Mouse (Mus musculus) kidney, postnatal 0 days (tissue): Measurements from ENCODE around the gene Xpo1. TPM values are rescaled to one million over a fixed set of nuclear protein-coding genes. Genes with fewer than 3 reads are reported as not detected.
A peak's percentile ranks its signal among the peaks of the same experiment; 100 is the strongest.

Experiments used
- ATAC-seq: fragments of 200-750 bp; cut with Nextera tagmentation; replicated peaks from 2 replicates; pipeline ENCODE4 v1.8.0; 2017; ENCODE audit warnings: low read depth, moderate number of reproducible peaks, moderate TSS enrichment, moderate library complexity; ENCODE audit not compliant: low FRiP score
- DNase-seq: peaks from one replicate; pipeline ENCODE4 v3.0.0-alpha.2; 2016; ENCODE audit warnings: low spot score
- H3K27ac ChIP-seq: fragments of 300-500 bp; sonication (generic); 2 replicates; pipeline ENCODE4 v1.5.1; 2014; ENCODE audit warnings: mild to moderate bottlenecking
- H3K27me3 ChIP-seq: fragments of 300-500 bp; sonication (generic); 2 replicates; pipeline ENCODE4 v1.6.1; 2014; ENCODE audit warnings: low read length, mixed read lengths; ENCODE audit not compliant: insufficient read depth
- H3K36me3 ChIP-seq: fragments of 300-500 bp; sonication (generic); 2 replicates; pipeline ENCODE4 v1.6.1; 2014; ENCODE audit warnings: low read length, mixed read lengths; ENCODE audit not compliant: insufficient read depth
- H3K4me1 ChIP-seq: fragments of 300-500 bp; sonication (generic); replicated peaks from 2 replicates; pipeline ENCODE4 v1.6.1; 2014; ENCODE audit warnings: antibody characterized with exemption, low read length, mixed read lengths; ENCODE audit not compliant: insufficient read depth
- H3K4me2 ChIP-seq: fragments of 300-500 bp; sonication (generic); 2 replicates; pipeline ENCODE4 v1.6.1; 2014; ENCODE audit warnings: mild to moderate bottlenecking, low read length, moderate library complexity, mixed read lengths
- H3K4me3 ChIP-seq: fragments of 300-500 bp; sonication (generic); replicated peaks from 2 replicates; pipeline ENCODE4 v1.5.1; 2014; ENCODE audit warnings: low read depth, low read length
- H3K9ac ChIP-seq: fragments of 300-500 bp; sonication (generic); 2 replicates; pipeline ENCODE4 v1.6.1; 2014; ENCODE audit warnings: low read depth, low read length
- H3K9me3 ChIP-seq: fragments of 300-500 bp; sonication (generic); replicated peaks from 2 replicates; pipeline ENCODE4 v1.6.1; 2016; ENCODE audit warnings: low read length, inconsistent platforms, mixed read lengths
- CTCF ChIP-seq: IDR thresholded peaks from 2 replicates; pipeline ENCODE4 v1.5.1; 2016; ENCODE audit warnings: antibody characterized with exemption, low read depth, mild to moderate bottlenecking, moderate library complexity
- WGBS: fragments of 180-500 bp; shearing (Covaris S2); extraction: QIAGEN DNeasy Blood & Tissue Kit; methylation state at CpG from one replicate; pipeline ENCODE4 v1.1.7; 2014; 5-methylcytosine and 5-hydroxymethylcytosine counted together
- polyA plus RNA-seq: library from polyadenylated mRNA; unstranded; fragments of >200 nt; fragmentation: Nextera tagmentation; extraction: Ambion mirVana; gene quantifications from 2 replicates; pipeline ENCODE4 v1.2.1, GENCODE M21; 2015

Gene Xpo1
- polyA plus RNA-seq, 1 experiment from 2014 or later: 45.7 TPM

- no peaks in the 10 kb centered on the region for H3K36me3 ChIP-seq
- peak; percentile 59 for DNase-seq
- 0% methylated on average over 58 of the region's 80 CpGs for WGBS
- ATAC-seq: peak; percentile 61; the same call in 1 of the 2 replicates
- peak within 1 kb of the TSS; percentile 69 for H3K4me2 ChIP-seq
- no peaks in the 10 kb centered on the region for H3K9me3 ChIP-seq
- no peak for TF ChIP-seq CTCF
- H3K4me3 ChIP-seq: peak within 1 kb of the TSS; percentile 75
- peak within 1 kb of the TSS; percentile 99 for H3K27ac ChIP-seq
- no peaks in the 10 kb centered on the region for H3K4me1 ChIP-seq
- no peaks in the 10 kb centered on the region for H3K27me3 ChIP-seq
- H3K9ac ChIP-seq: peak within 1 kb of the TSS; percentile 88
These were observed 51.1 kb downstream of the Xpo1 start, which contains the start of gene Usp34 for GRCm38 (mm10) chr11:23306764-23307565. Gene Usp34 (plus strand): TSS chr11:23306895.

DNA sequence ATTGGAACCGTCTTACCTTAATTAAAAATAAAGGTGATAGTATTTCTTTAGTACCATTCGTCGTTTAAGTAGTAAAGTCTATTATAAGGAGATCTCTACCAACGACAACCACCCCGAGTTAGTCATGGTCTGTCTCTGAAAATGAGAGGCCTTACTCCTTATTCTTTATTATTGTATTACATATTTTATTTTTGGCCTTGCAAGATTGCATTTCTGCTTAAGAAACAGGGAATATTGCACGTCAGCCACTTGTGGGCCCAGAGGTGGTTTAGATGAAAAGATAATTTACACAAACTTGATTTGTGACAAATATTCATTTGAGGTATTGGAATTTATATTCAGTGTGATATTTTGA, 51.7 kb downstream of the Xpo1 start:
- Histone ChIP-seq H3K4me1 (no peaks in the 10 kb centered on the region), H3K9ac (peak overlapping the region; percentile 88), H3K27ac (no peak overlapping the region), H3K4me3 (peak overlapping the region; percentile 75), H3K9me3 (no peaks in the 10 kb centered on the region), H3K4me2 (peak overlapping the region; percentile 66), H3K27me3 (no peaks in the 10 kb centered on the region), H3K36me3 (no peaks in the 10 kb centered on the region)
- DNase-seq (no peak), ATAC-seq (no peak)
- 1% methylated on average over 6 of the region's 6 CpGs for WGBS
- no peak for TF ChIP-seq CTCF

DNA sequence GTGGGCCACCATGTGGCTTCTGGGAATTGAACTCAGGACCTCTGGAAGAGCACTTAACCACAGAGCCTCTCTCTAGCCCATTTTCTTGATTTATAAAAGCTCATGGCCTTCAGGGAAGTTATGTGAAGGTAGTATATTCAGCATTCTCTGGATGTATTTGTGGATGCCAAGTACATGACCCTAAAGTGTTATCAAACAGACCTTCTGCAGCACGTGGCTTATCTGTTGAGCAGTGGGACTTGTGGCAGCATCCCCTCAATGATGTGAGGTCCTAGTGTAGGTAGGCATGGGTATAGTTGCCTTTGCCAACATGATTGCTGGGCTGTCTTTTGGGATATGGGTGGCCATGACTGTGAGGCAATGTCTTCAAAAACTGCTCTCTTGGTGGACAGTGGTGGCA, 57.7 kb downstream of the Xpo1 start:
- no peak overlapping the region for H3K27ac ChIP-seq
- 97% methylated on average over 1 of the region's 1 CpGs for WGBS
- no peaks in the 10 kb centered on the region for H3K36me3 ChIP-seq
- no peak overlapping the region for H3K4me3 ChIP-seq
- no peaks in the 10 kb centered on the region for H3K9me3 ChIP-seq
- H3K4me2 ChIP-seq: no peak overlapping the region
- DNase-seq (no peak), ATAC-seq (no peak)
- TF ChIP-seq CTCF: no peak
- H3K27me3 ChIP-seq: no peaks in the 10 kb centered on the region
- H3K9ac ChIP-seq: no peak overlapping the region
- H3K4me1 ChIP-seq: no peaks in the 10 kb centered on the region

DNA sequence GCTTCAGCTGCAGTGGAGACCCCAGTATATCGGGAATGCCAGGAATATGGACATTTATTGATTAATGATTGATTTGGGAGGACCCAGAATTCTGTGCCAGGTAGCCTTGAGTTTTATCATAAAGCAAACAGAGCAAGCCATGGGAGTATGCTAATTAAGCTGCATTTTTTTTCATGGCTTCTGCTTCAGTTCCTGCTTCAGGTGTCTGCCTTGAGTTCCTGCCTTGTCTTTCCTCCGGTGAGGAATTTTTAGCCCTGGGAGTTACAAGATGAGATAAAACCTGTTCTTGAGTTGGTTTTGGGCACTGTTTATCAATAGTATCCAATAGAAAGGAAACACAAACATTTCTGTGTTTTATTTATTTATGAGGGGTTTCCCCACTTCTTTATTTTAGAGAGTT, 73.6 kb downstream of the Xpo1 start:
- ATAC-seq: no peak
- no peaks in the 10 kb centered on the region for H3K4me1 ChIP-seq
- DNase-seq: no peak

GRCm38 (mm10) chr11:23332136-23332535, 76.3 kb downstream of the Xpo1 start:
- no peak for TF ChIP-seq CTCF
- Histone ChIP-seq H3K27ac (no peak overlapping the region), H3K9me3 (no peaks in the 10 kb centered on the region), H3K4me3 (no peak overlapping the region), H3K36me3 (no peaks in the 10 kb centered on the region), H3K9ac (no peak overlapping the region), H3K27me3 (no peaks in the 10 kb centered on the region), H3K4me2 (no peak overlapping the region), H3K4me1 (no peaks in the 10 kb centered on the region)
- DNase-seq (no peak), ATAC-seq (no peak)
- 77% methylated on average over 3 of the region's 3 CpGs for WGBS

More for the DNA sequence above, 73.6 kb downstream of the Xpo1 start:
- H3K4me3 ChIP-seq: no peak overlapping the region
- TF ChIP-seq CTCF: no peak
- H3K4me2 ChIP-seq: no peak overlapping the region
- 92% methylated on average over 2 of the region's 2 CpGs for WGBS
- H3K9ac ChIP-seq: no peak overlapping the region
- no peaks in the 10 kb centered on the region for H3K36me3 ChIP-seq
- H3K9me3 ChIP-seq: no peaks in the 10 kb centered on the region
- H3K27ac ChIP-seq: no peak overlapping the region
- H3K27me3 ChIP-seq: no peaks in the 10 kb centered on the region

DNA sequence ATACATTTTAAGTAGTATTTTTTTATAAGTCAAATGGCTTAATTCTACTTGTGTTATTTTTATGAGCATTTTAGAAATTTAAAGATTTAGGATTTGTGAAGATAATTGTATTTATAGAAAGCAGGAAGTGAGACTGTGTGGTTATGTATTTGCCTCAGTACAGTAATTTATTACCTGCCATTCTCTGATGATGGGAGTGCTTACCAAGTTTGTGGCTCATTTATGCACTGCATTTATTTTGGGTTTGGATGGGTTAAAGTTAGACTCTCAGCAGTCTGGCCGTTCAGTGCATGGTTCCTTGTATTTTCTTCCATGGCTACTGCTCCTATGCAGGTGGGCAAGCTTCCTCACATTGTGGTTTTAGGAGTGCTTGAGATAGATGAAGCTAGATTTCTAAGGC, 79.3 kb downstream of the Xpo1 start:
- no peaks in the 10 kb centered on the region for H3K9me3 ChIP-seq
- H3K27me3 ChIP-seq: no peaks in the 10 kb centered on the region
- no peak for ATAC-seq
- H3K4me2 ChIP-seq: no peak overlapping the region
- H3K4me3 ChIP-seq: no peak overlapping the region
- no peak overlapping the region for H3K9ac ChIP-seq
- 61% methylated on average over 1 of the region's 1 CpGs for WGBS
- no peak for DNase-seq
- 0 out of 2 replicates have a peak, but pooled peaks cover 5% of the 10 kb centered on the region for H3K36me3 ChIP-seq
- no peaks in the 10 kb centered on the region for H3K4me1 ChIP-seq
- no peak for TF ChIP-seq CTCF
- no peak overlapping the region for H3K27ac ChIP-seq

Other genes with a start within 250 kb of the Xpo1 start
- 4.0 and 4.3 TPM in 2 replicates for gene Fam161a, start 248.5 kb upstream of the Xpo1 start, polyA plus RNA-seq
- 22.5 and 24.5 TPM in 2 replicates for gene Usp34, start 50.9 kb downstream of the Xpo1 start, polyA plus RNA-seq
- gene Ahsa2, start 242.0 kb downstream of the Xpo1 start, polyA plus RNA-seq: 37.0 and 47.0 TPM in 2 replicates